Mouse (Mus musculus) lung, postnatal 0 days (tissue): ENCODE measurements around the gene Pcdh15.

ENCODE experiments used
- CTCF ChIP-seq: IDR thresholded peaks from 2 replicates; pipeline ENCODE4 v1.5.1; 2016; ENCODE audit warnings: antibody characterized with exemption, mild to moderate bottlenecking
- EP300 ChIP-seq: IDR thresholded peaks from 2 replicates; pipeline ENCODE4 v1.6.1; 2016; ENCODE audit warnings: antibody characterized with exemption, mild to moderate bottlenecking, control low read depth

DNA sequence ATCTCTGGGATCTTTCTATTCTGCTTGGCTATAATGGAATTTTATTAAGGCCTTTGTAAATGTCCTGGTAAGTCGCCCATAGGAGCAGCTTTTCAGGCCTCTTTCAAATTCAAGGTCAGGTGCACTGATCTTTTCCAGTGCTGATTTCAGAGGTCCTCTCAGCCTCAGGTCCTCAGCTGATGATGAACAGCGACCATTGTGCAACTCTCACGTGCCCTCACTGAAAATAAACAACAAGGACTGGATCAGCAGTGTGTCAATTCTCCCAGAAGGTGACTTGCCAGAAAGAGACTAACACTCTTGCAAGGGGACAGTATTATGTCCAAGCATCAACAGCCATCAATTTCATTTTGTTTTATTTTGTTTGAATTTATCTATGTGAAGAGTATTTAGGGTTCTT, 654.7 kb downstream of the Pcdh15 start:
- no peak for TF ChIP-seq CTCF
- TF ChIP-seq EP300, result no peak
